In the genomic region with DNA sequence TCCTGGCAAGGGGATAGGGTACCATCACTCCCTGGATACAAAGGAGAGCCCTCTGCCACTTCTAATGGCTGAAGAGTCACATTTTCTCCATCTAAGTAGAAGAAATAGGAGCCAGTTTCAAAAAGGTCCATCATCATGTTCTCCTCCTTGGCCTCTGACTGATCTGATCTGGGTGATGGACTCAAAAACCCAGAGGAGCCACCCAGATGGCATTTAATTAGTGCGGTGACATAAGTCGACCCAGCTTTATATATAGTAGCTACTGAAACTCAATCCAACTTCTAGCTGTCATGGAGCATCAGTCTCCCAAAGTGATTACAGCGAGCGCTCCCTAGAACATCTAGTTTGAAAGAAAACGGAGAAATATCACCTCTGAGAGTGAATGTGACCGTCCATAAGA, we compare ENCODE assay signal across 9 mouse cellular contexts. TPM values are rescaled to one million over a fixed set of nuclear protein-coding genes. Genes with fewer than 3 reads are reported as not detected.
A peak's percentile ranks its signal among the peaks of the same experiment; 100 is the strongest.
DNase-seq lines count a peak whose midpoint lies in the region; ATAC-seq and TF ChIP-seq lines count a peak whose summit lies in the region.
"Had no signal": no experiment of that assay in that cellular context is flagged by ENCODE, and none has a peak within 500 bp of the region (broad histone marks: within the 10 kb centered on the region; RNA-seq: fewer than 3 reads in every experiment).

Gene Myf6, minus strand, starts transcription at position 170 of the 400 bp plus-strand sequence.

- no peak for TF ChIP-seq CTCF in lung, postnatal 0 days (IDR thresholded peaks at IDR 0.05)

- 91% methylated on average over 6 of the region's 6 CpGs for WGBS in lung, postnatal 0 days
- 88% methylated on average over 6 of the region's 6 CpGs for WGBS in midbrain, embryonic 10.5 days

- no peaks in the 10 kb centered on the region for H3K36me3 ChIP-seq in lung, postnatal 0 days (ENCODE audit: insufficient read depth, low read length)
- H3K36me3 ChIP-seq in midbrain, embryonic 10.5 days, result no peaks in the 10 kb centered on the region

- no peaks in the 10 kb centered on the region for H3K27me3 ChIP-seq in lung, postnatal 0 days (replicated peaks; ENCODE audit: insufficient read depth, low read length)
- H3K27me3 ChIP-seq in midbrain, embryonic 10.5 days (ENCODE audit: low read depth, poor library complexity, severe bottlenecking), result peaks cover 10% of the 10 kb centered on the region

- intact Hi-C loops in gastrocnemius, postnatal 14 days (cut with DNase I; ENCODE audit: low total_unique reads), result no loop called here

- H3K4me3 ChIP-seq in lung, postnatal 0 days (ENCODE audit: low read depth, low read length), result peak within 1 kb of the TSS; percentile 21; the same call in 1 of the 2 replicates
- peak within 1 kb of the TSS; percentile 37 for H3K4me3 ChIP-seq in midbrain, embryonic 10.5 days

- no peak within 1 kb of the TSS for H3K9ac ChIP-seq in lung, postnatal 0 days (replicated peaks; ENCODE audit: low read depth)

- ATAC-seq in lung, postnatal 0 days, result no peak

- peak within 1 kb of the TSS; percentile 54 for H3K4me2 ChIP-seq in lung, postnatal 0 days (replicated peaks; ENCODE audit: low read depth, low read length)

- no peak within 1 kb of the TSS for H3K27ac ChIP-seq in lung, postnatal 0 days (ENCODE audit: low read length)
- peak within 1 kb of the TSS; percentile 68; the same call in 1 of the 2 replicates for H3K27ac ChIP-seq in midbrain, embryonic 10.5 days (replicated peaks)
- H3K27ac ChIP-seq: layer of hippocampus, adult 2 months had no signal

- H3K4me1 ChIP-seq in lung, postnatal 0 days (ENCODE audit: insufficient read depth, low read depth, low read length), result no peaks in the 10 kb centered on the region
- peaks cover 15% of the 10 kb centered on the region for H3K4me1 ChIP-seq in midbrain, embryonic 10.5 days

- DNase-seq in lung, postnatal 0 days (ENCODE audit: low spot score), result no peak
- DNase-seq in lung, postnatal 14 days, result no peak
- DNase-seq in gastrocnemius, postnatal 14 days, result no peak
- no peak for DNase-seq in midbrain, embryonic 10.5 days (ENCODE audit: low spot score)
- no peak for DNase-seq in layer of hippocampus, postnatal 14 days (ENCODE audit: low spot score in 2 of 2)
- DNase-seq in urinary bladder, postnatal 10 days (ENCODE audit: low spot score), result no peak
- no peak for DNase-seq in testis, postnatal 10 days (ENCODE audit: low spot score)

- TF ChIP-seq EP300 in lung, postnatal 0 days (IDR thresholded peaks at IDR 0.05), result no peak

- no peaks in the 10 kb centered on the region for H3K9me3 ChIP-seq in lung, postnatal 0 days (ENCODE audit: low read length)
- H3K9me3 ChIP-seq in midbrain, embryonic 10.5 days (replicated peaks), result no peaks in the 10 kb centered on the region

RNA-seq across cellular contexts. Expression of gene Myf6, which starts in this region (rescaled TPM):
- polyA plus RNA-seq in lung, postnatal 0 days (2015; fragmentation: Nextera tagmentation; extraction: Ambion mirVana), result 0.10 TPM in 1 of 2 replicates, not detected in the other
- total RNA-seq in gastrocnemius, postnatal 14 days (2021), result 100 to 1,000 TPM; 115 to 180 TPM
- polyA plus RNA-seq in midbrain, embryonic 10.5 days (2016; fragmentation: Nextera tagmentation; extraction: Ambion mirVana), result not detected in 2 replicates
- not detected for total RNA-seq in layer of hippocampus, postnatal 14 days (2021)
- total RNA-seq: layer of hippocampus, adult 2 months; megakaryocyte-erythroid progenitor cell, adult 5-6 weeks had no signal

Comparison
In these comparisons a context has a peak if more than half of its experiments do, and no peak if none do; other contexts are left out.
1. RNA of gene Myf6 (total RNA-seq): 115 to 180 TPM in gastrocnemius, postnatal 14 days; not detected in layer of hippocampus, postnatal 14 days; every median in the first group is over 100 times any median in the second.